Mouse (Mus musculus): Measurements from ENCODE around the gene Psmc5.

The Psmc5 gene

DNA sequence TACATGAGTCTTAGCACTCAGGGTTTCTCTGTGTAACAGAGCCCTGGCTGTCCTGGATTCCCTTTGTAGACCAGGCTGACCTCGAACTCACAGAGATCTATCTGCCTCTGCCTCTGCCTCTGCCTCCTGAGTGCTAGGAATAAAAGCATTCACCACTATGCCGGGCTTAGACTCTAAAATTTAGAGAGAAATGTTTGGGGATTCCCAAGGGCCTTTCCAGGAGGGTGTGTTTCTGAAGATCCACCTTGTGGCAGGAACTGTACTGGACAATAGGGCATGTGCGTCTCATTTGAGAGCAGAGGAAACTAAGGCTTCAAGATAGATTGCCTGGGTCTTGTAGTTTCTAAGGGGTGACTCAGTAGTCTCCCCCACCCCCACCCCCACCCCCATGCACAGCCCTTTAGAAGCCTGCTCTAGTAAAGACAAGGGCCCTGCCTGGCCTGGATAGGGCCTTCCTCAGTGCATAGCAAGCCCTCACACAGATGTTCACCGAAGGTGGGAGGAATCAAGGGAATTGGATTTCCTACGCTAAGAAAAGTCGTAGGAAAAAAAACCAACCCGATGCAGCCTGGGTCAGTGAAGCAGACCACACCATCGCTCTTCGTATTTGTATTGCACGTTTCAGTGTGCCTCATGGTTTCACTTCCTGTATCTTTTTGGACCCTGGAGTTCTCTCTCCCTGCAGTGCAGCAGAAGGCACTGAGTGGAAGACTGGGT is 49.6 kb downstream of the Psmc5 start:
- DNase-seq (ENCODE audit: low read depth in 1 of 2, low spot score in 2 of 2) = peak in 1 of 2 experiments; percentile 38

DNA sequence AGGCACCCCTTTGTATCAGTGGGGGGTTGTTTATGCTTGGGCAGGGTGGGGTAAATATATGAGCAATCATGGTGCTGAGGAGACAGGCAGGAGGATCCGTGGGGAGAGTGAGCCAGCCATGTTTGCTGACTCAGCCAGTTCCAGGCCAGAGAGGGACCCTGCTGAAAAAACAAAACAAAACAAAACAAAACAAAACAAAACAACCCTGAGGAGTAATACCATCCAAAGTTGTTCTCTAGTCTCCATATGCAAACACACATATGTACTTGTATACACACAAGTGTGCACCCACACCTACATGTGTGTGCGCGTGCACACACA is 50.1 kb downstream of the Psmc5 start:
- DNase-seq (ENCODE audit: low read depth in 1 of 2, low spot score in 2 of 2) = no peak

DNA sequence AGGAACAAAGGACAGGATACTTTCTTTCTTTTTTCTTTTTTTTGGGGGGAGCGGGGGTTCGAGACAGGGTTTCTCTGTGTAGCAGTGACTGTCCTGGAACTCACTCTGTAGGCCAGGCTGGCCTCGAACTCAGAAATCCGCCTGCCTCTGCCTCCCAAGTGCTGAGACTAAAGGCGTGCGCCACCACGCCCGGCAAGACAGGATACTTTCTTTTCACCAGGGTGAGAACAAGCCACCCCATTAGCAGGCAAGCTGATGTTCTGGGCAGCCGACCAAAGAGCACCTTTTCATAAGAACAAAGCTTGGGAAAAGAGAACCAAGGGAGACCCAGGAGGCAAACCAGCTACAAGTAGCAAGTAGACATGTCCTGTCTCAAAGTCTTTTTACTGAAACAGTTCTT is 50.8 kb downstream of the Psmc5 start:
- no peak for DNase-seq (ENCODE audit: low read depth in 1 of 2, low spot score in 2 of 2)

- DNase-seq (ENCODE audit: low read depth in 1 of 2, low spot score in 2 of 2) = no peak
Measured at GRCm38 (mm10) chr11:106307432-106307831, 51.5 kb downstream of the Psmc5 start.

GRCm38 (mm10) chr11:106308162-106308561 is 52.2 kb downstream of the Psmc5 start:
- no peak for DNase-seq (ENCODE audit: low read depth in 1 of 2, low spot score in 2 of 2)

DNA sequence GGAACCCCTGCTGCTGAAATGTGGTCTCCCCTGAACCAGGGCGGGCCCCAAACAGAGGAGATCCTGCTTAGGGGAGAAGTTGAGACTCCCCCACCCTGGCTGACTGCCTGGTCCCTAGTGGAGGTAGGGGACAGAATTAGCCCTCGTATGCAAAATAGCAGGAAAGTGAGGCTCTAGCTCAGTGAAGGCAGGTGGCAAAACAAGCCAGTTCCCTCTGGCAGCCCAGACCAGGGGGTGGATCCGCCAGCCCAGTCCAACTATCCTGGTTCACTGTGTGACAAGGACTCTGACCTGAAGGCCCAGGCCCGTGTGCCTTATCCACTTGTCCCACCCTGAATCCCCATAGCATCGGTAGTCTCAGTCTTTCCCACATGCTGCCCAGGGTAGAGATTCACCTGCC is 54.2 kb downstream of the Psmc5 start:
- no peak for DNase-seq (ENCODE audit: low read depth in 1 of 2, low spot score in 2 of 2)
